ENCODE assay signal across 11 mouse cellular contexts in the genomic region with DNA sequence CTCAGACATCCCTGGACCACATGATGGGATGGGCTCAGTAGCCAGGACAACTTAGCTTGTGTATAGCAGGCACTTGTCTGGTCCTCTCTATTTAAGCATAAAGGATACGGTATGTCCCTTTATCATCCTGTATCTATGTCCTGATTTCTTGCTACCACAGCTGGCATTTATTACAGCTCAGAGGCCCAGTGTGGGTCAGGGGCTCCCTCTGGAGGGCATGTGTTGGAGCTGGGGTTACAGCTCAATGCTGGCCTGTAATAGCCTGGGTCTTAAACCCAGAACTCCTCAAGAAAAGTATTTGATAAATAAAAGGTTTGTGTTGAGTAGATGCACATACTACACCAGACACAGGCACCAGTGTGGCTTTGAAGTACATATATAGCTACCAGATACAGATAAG. TPM values are rescaled to one million over a fixed set of nuclear protein-coding genes. Genes with fewer than 3 reads are reported as not detected.
DNase-seq lines count a peak whose midpoint lies in the region; ATAC-seq and TF ChIP-seq lines count a peak whose summit lies in the region.
"Had no signal": no experiment of that assay in that cellular context is flagged by ENCODE, and none has a peak within 500 bp of the region (broad histone marks: within the 10 kb centered on the region; RNA-seq: fewer than 3 reads in every experiment).

No protein-coding gene starts in this region.

- no peaks in the 10 kb centered on the region; the same call in 1 of the 2 replicates for H3K4me1 ChIP-seq in forebrain, embryonic 11.5 days (replicated peaks; ENCODE audit: control insufficient read depth, insufficient read depth, low read length)
- H3K4me1 ChIP-seq in forebrain, embryonic 12.5 days = peaks cover 17% of the 10 kb centered on the region
- no peaks in the 10 kb centered on the region for H3K4me1 ChIP-seq in ES-Bruce4 (ENCODE audit: control insufficient read depth, insufficient read depth, low read length)
- H3K4me1 ChIP-seq in hindbrain, postnatal 0 days (ENCODE audit: insufficient read depth, low read length) = peaks cover 25% of the 10 kb centered on the region

- DNase-seq in forebrain, embryonic 11.5 days (ENCODE audit: low spot score) = peak; percentile 64
- DNase-seq in left cerebral cortex, postnatal 4 days = peak; percentile 71
- no peak for DNase-seq in left cerebral cortex, adult 11 months (ENCODE audit: low spot score)
- DNase-seq in hindbrain, postnatal 0 days (ENCODE audit: low spot score) = peak; percentile 69
- DNase-seq in gastrocnemius, postnatal 25 days = no peak
- no peak for DNase-seq in thymus, adult 18-20 months
- DNase-seq: kidney, adult 9 months; right cerebral cortex, postnatal 14 days; thymus, postnatal 36 days had no signal

- 59% methylated on average over 1 of the region's 1 CpGs for WGBS in forebrain, embryonic 11.5 days
- 68% methylated on average over 1 of the region's 1 CpGs for WGBS in forebrain, embryonic 12.5 days
- 29% methylated on average over 1 of the region's 1 CpGs for WGBS in hindbrain, postnatal 0 days

- H3K9ac ChIP-seq in forebrain, embryonic 11.5 days (ENCODE audit: low read length) = no peak overlapping the region
- H3K9ac ChIP-seq in forebrain, embryonic 12.5 days = no peak overlapping the region
- no peak overlapping the region for H3K9ac ChIP-seq in ES-Bruce4 (ENCODE audit: low read depth, poor library complexity, severe bottlenecking)
- H3K9ac ChIP-seq in hindbrain, postnatal 0 days (replicated peaks; ENCODE audit: low read length) = no peak overlapping the region

- no peak for TF ChIP-seq EP300 in ES-Bruce4 (IDR thresholded peaks at IDR 0.05; ENCODE audit: insufficient read depth, low read depth, low read length)

- no peak for TF ChIP-seq POLR2A in ES-Bruce4 (IDR thresholded peaks at IDR 0.05; ENCODE audit: insufficient read depth, low read length)

- ATAC-seq in forebrain, embryonic 11.5 days (replicated peaks; ENCODE audit: low FRiP score) = no peak
- no peak for ATAC-seq in forebrain, embryonic 12.5 days (ENCODE audit: low FRiP score)
- no peak for ATAC-seq in hindbrain, postnatal 0 days

- H3K4me3 ChIP-seq in forebrain, embryonic 11.5 days (ENCODE audit: low read depth, low read length) = no peak overlapping the region
- H3K4me3 ChIP-seq in forebrain, embryonic 12.5 days (replicated peaks) = no peak overlapping the region
- H3K4me3 ChIP-seq in ES-Bruce4 (ENCODE audit: low read depth, low read length) = no peak overlapping the region
- H3K4me3 ChIP-seq in hindbrain, postnatal 0 days (ENCODE audit: low read length) = no peak overlapping the region

- peak; percentile 69 for TF ChIP-seq CTCF in ES-Bruce4 (IDR thresholded peaks at IDR 0.05; ENCODE audit: low read depth, low read length)
- peak; percentile 78 for TF ChIP-seq CTCF in hindbrain, postnatal 0 days (IDR thresholded peaks at IDR 0.05; ENCODE audit: low read depth)

- H3K27ac ChIP-seq in forebrain, embryonic 11.5 days (ENCODE audit: low read depth, low read length) = no peak overlapping the region
- H3K27ac ChIP-seq in forebrain, embryonic 12.5 days = no peak overlapping the region
- H3K27ac ChIP-seq in ES-Bruce4 (ENCODE audit: insufficient read depth, low read length) = no peak overlapping the region
- no peak overlapping the region for H3K27ac ChIP-seq in hindbrain, postnatal 0 days

- no peaks in the 10 kb centered on the region for H3K27me3 ChIP-seq in forebrain, embryonic 11.5 days (ENCODE audit: control insufficient read depth, insufficient read depth, low read length)
- no peaks in the 10 kb centered on the region for H3K27me3 ChIP-seq in forebrain, embryonic 12.5 days
- H3K27me3 ChIP-seq in ES-Bruce4 (ENCODE audit: control insufficient read depth, insufficient read depth, low read length, poor library complexity, severe bottlenecking) = no peaks in the 10 kb centered on the region
- no peaks in the 10 kb centered on the region for H3K27me3 ChIP-seq in hindbrain, postnatal 0 days (ENCODE audit: insufficient read depth, low read length)

- H3K36me3 ChIP-seq in forebrain, embryonic 11.5 days (ENCODE audit: control insufficient read depth, insufficient read depth, low read length) = no peaks in the 10 kb centered on the region
- no peaks in the 10 kb centered on the region for H3K36me3 ChIP-seq in forebrain, embryonic 12.5 days (replicated peaks)
- H3K36me3 ChIP-seq in ES-Bruce4 (ENCODE audit: control insufficient read depth, insufficient read depth, low read length, poor library complexity, severe bottlenecking) = no peaks in the 10 kb centered on the region
- no peaks in the 10 kb centered on the region for H3K36me3 ChIP-seq in hindbrain, postnatal 0 days (ENCODE audit: insufficient read depth, low read length)

- no peaks in the 10 kb centered on the region for H3K9me3 ChIP-seq in forebrain, embryonic 11.5 days (ENCODE audit: control insufficient read depth, low read length)
- no peaks in the 10 kb centered on the region for H3K9me3 ChIP-seq in forebrain, embryonic 12.5 days
- H3K9me3 ChIP-seq in ES-Bruce4 (replicated peaks; ENCODE audit: control insufficient read depth, insufficient read depth, low read length, poor library complexity, severe bottlenecking) = no peaks in the 10 kb centered on the region
- H3K9me3 ChIP-seq in hindbrain, postnatal 0 days (ENCODE audit: low read length) = no peaks in the 10 kb centered on the region

- intact Hi-C loops in left cerebral cortex, postnatal 4 days (cut with DNase I) = no loop called here

- no peak overlapping the region for H3K4me2 ChIP-seq in forebrain, embryonic 11.5 days (ENCODE audit: low read depth, low read length, severe bottlenecking)
- no peak overlapping the region for H3K4me2 ChIP-seq in forebrain, embryonic 12.5 days
- H3K4me2 ChIP-seq in hindbrain, postnatal 0 days (ENCODE audit: low read depth, low read length) = no peak overlapping the region

RNA-seq across cellular contexts. Expression of a gene that starts 51.8 kb away (rescaled TPM):
- 1.0 and 1.4 TPM in 2 replicates for polyA plus RNA-seq in forebrain, embryonic 11.5 days (2014; fragmentation: Nextera tagmentation; extraction: Ambion mirVana)
- polyA plus RNA-seq in forebrain, embryonic 12.5 days (2016; fragmentation: Nextera tagmentation; extraction: Ambion mirVana) = 3.8 and 4.8 TPM in 2 replicates
- total RNA-seq in left cerebral cortex, postnatal 4 days (2021) = 100 to 1,000 TPM; 271 to 272 TPM
- 14.6 and 15.9 TPM in 2 replicates for polyA plus RNA-seq in ES-Bruce4 (2011; ENCODE audit: insufficient read depth, insufficient read length, low read depth, missing spikeins)
- total RNA-seq in hindbrain, postnatal 0 days (2014; rRNA removed) = 255 and 263 TPM in 2 replicates
- 103 and 105 TPM in 2 replicates for polyA plus RNA-seq in hindbrain, postnatal 0 days (2015; fragmentation: Nextera tagmentation; extraction: Ambion mirVana)
- under 1 TPM; 0.41 to 0.70 TPM for total RNA-seq in gastrocnemius, postnatal 25 days (2021)

Comparison
In these comparisons a context has a peak if more than half of its experiments do, and no peak if none do; other contexts are left out.
1. DNase-seq: peak in forebrain, embryonic 11.5 days (single experiment), left cerebral cortex, postnatal 4 days (single experiment) and hindbrain, postnatal 0 days (single experiment); none in left cerebral cortex, adult 11 months (single experiment), gastrocnemius, postnatal 25 days (single experiment) and thymus, adult 18-20 months (0 of 2).